Mouse (Mus musculus) kidney, postnatal 0 days (tissue): ENCODE results near the gene Jph3. TPM values are rescaled to one million over a fixed set of nuclear protein-coding genes. Genes with fewer than 3 reads are reported as not detected.

ENCODE experiments used
- ATAC-seq: fragments of 200-750 bp; cut with Nextera tagmentation; replicated peaks from 2 replicates; pipeline ENCODE4 v1.8.0; 2017; ENCODE audit warnings: low read depth, moderate number of reproducible peaks, moderate TSS enrichment, moderate library complexity; ENCODE audit not compliant: low FRiP score
- DNase-seq: peaks from one replicate; pipeline ENCODE4 v3.0.0-alpha.2; 2016; ENCODE audit warnings: low spot score
- H3K27ac ChIP-seq: fragments of 300-500 bp; sonication (generic); 2 replicates; pipeline ENCODE4 v1.5.1; 2014; ENCODE audit warnings: mild to moderate bottlenecking
- H3K27me3 ChIP-seq: fragments of 300-500 bp; sonication (generic); 2 replicates; pipeline ENCODE4 v1.6.1; 2014; ENCODE audit warnings: low read length, mixed read lengths; ENCODE audit not compliant: insufficient read depth
- H3K36me3 ChIP-seq: fragments of 300-500 bp; sonication (generic); 2 replicates; pipeline ENCODE4 v1.6.1; 2014; ENCODE audit warnings: low read length, mixed read lengths; ENCODE audit not compliant: insufficient read depth
- H3K4me1 ChIP-seq: fragments of 300-500 bp; sonication (generic); replicated peaks from 2 replicates; pipeline ENCODE4 v1.6.1; 2014; ENCODE audit warnings: antibody characterized with exemption, low read length, mixed read lengths; ENCODE audit not compliant: insufficient read depth
- H3K4me2 ChIP-seq: fragments of 300-500 bp; sonication (generic); 2 replicates; pipeline ENCODE4 v1.6.1; 2014; ENCODE audit warnings: mild to moderate bottlenecking, low read length, moderate library complexity, mixed read lengths
- H3K4me3 ChIP-seq: fragments of 300-500 bp; sonication (generic); replicated peaks from 2 replicates; pipeline ENCODE4 v1.5.1; 2014; ENCODE audit warnings: low read depth, low read length
- H3K9ac ChIP-seq: fragments of 300-500 bp; sonication (generic); 2 replicates; pipeline ENCODE4 v1.6.1; 2014; ENCODE audit warnings: low read depth, low read length
- H3K9me3 ChIP-seq: fragments of 300-500 bp; sonication (generic); replicated peaks from 2 replicates; pipeline ENCODE4 v1.6.1; 2016; ENCODE audit warnings: low read length, inconsistent platforms, mixed read lengths
- CTCF ChIP-seq: IDR thresholded peaks from 2 replicates; pipeline ENCODE4 v1.5.1; 2016; ENCODE audit warnings: antibody characterized with exemption, low read depth, mild to moderate bottlenecking, moderate library complexity
- WGBS: fragments of 180-500 bp; shearing (Covaris S2); extraction: QIAGEN DNeasy Blood & Tissue Kit; methylation state at CpG from one replicate; pipeline ENCODE4 v1.1.7; 2014; 5-methylcytosine and 5-hydroxymethylcytosine counted together
- polyA plus RNA-seq: library from polyadenylated mRNA; unstranded; fragments of >200 nt; fragmentation: Nextera tagmentation; extraction: Ambion mirVana; gene quantifications from 2 replicates; pipeline ENCODE4 v1.2.1, GENCODE M21; 2015

Jph3 gene
- polyA plus RNA-seq, 1 experiment from 2014 or later: 0.41 TPM

DNA sequence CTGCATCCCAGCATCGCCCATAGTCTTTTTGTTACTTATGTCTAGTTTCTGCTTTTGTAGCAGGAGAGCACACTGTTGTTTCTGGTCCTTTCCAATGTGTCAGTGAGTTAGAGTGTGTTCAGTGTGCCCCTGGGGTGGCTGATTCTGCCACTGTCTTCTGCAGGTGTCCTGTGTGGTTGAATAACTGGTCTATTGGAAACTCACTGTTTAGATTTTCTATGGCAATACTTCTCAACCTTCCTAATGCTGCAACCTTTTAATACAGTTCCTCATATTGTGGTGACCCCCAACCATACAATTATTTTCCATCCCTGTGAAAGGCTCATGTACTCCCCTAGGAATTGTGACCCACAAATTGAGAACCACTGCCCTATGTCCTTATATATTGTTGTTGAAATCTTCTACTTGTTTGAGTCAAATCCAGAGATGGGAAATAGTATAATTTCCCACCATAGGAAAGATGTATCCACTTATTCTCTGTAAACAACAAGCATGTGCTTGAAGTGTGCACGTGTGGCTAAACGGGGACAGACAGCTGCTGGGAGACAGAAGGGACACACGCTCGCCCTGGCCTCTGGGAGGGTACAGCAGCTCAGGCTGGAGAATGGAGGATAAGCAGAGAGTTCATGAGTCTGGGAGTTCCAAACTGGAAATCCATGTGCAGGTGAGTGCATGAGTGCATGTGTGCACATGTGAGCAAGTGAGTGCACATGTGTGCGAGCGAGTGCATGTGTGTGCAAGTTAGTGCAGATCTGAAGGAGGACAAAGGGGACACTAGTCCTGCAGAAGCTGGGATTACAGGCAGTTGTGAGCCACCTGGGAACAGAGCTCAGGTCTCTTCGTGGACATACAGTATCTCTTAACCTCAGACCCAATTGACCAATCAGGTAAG is 112.9 kb downstream of the Jph3 start:
- DNase-seq (no peak), ATAC-seq (no peak)
- H3K4me3 ChIP-seq: no peak overlapping the region
- no peak for TF ChIP-seq CTCF
- no peak overlapping the region for H3K27ac ChIP-seq
- H3K4me1 ChIP-seq: no peaks in the 10 kb centered on the region
- no peak overlapping the region for H3K9ac ChIP-seq
- no peaks in the 10 kb centered on the region for H3K27me3 ChIP-seq
- no peaks in the 10 kb centered on the region for H3K36me3 ChIP-seq
- H3K9me3 ChIP-seq: no peaks in the 10 kb centered on the region; the same call in 1 of the 2 replicates
- WGBS: 88% methylated on average over 8 of the region's 8 CpGs
- no peak overlapping the region for H3K4me2 ChIP-seq

DNA sequence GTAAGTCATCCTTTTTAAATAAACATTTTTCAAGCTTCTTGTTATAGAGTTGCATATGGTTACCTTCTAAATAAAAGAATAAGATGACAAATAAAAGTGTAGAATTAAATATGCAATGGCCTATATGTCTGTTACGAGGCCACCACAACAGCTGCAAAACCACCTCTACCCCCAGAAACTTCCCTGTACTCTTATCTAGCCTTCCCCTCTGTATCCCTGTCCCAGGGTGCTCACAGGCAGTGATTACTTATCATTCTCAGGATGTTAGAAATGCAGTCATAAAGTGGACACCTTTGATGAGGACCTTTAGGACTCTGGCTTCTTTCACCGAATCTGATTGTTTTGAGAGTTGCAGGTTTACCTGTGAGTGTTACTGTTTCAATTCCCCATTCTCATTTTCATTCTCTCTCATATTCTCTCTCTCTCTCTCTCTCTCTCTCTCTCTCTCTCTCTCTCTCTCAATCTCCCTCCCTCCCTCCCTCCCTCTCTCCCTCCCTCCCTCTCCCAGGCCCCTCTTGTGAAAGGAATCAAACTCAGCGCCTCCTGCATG is 113.8 kb downstream of the Jph3 start:
- no peaks in the 10 kb centered on the region for H3K36me3 ChIP-seq

More for the DNA sequence above, 113.8 kb downstream of the Jph3 start:
- Histone ChIP-seq H3K4me1 (no peaks in the 10 kb centered on the region), H3K9ac (no peak overlapping the region), H3K27ac (no peak overlapping the region), H3K4me2 (no peak overlapping the region), H3K4me3 (no peak overlapping the region), H3K27me3 (no peaks in the 10 kb centered on the region), H3K9me3 (no peaks in the 10 kb centered on the region; the same call in 1 of the 2 replicates)
- ATAC-seq (no peak), DNase-seq (no peak)
- TF ChIP-seq CTCF: no peak
- 76% methylated on average over 3 of the region's 3 CpGs for WGBS

Other genes with a start within 250 kb of the Jph3 start
- gene 1700018B08Rik, start 185.3 kb upstream of the Jph3 start, polyA plus RNA-seq: not detected in 2 replicates
- 13.4 and 14.9 TPM in 2 replicates for gene Fbxo31, start 150.8 kb upstream of the Jph3 start, polyA plus RNA-seq
- 281 and 284 TPM in 2 replicates for gene Map1lc3b, start 139.3 kb upstream of the Jph3 start, polyA plus RNA-seq
- gene Zcchc14, start 76.7 kb upstream of the Jph3 start, polyA plus RNA-seq: 10.9 and 13.5 TPM in 2 replicates
- 21.2 and 25.3 TPM in 2 replicates for gene Klhdc4, start 99.9 kb downstream of the Jph3 start, polyA plus RNA-seq
- gene Slc7a5, start 178.1 kb downstream of the Jph3 start, polyA plus RNA-seq: 9.2 and 10.2 TPM in 2 replicates
- gene Car5a, start 215.3 kb downstream of the Jph3 start, polyA plus RNA-seq: 0.12 and 0.23 TPM in 2 replicates
- 23.1 and 24.6 TPM in 2 replicates for gene Banp, start 220.1 kb downstream of the Jph3 start, polyA plus RNA-seq